Mouse (Mus musculus): Measurements from ENCODE around the gene Larp7.

Gene Larp7

DNA sequence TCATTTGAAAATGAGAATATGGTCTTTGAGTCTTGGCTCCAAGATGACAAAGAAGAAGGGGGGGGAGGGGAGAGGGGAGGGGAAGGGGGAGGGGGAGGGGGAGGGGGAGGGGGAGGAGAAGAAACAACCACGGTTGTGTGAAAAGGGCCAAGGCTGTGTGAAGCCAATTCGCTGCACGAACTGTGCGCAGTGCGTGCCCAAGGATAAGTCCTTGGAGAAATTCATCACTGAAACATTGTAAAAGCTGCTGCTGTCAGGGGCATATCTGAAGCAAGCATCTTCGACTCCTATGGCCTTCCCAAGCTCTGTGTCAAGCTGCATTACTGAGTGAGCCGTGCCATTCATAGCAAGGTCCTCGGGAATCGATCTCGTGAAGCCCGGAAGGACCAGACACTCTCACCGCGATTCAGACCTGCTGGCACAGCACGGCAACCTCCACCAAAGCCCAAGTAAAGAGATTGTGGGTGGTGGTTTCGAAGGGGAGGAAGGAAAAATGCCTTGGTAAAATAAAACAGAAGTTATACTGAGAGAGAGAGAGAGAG, 40.3 kb downstream of the Larp7 start:
- in situ Hi-C loops (cut with MseI, MboI): no loop called here

- in situ Hi-C loops (cut with MseI, MboI): no loop called here
These were observed 41.1 kb downstream of the Larp7 start for GRCm38 (mm10) chr3:127511786-127512746.

- in situ Hi-C loops (cut with MseI, MboI): no loop called here
These were observed 45.0 kb downstream of the Larp7 start for GRCm38 (mm10) chr3:127507878-127508783.

- in situ Hi-C loops (cut with MseI, MboI): no loop called here
These were observed 54.3 kb downstream of the Larp7 start, which contains the start of gene Ank2 for GRCm38 (mm10) chr3:127498742-127499400. Ank2 (minus strand) TSS chr3:127499350.

DNA sequence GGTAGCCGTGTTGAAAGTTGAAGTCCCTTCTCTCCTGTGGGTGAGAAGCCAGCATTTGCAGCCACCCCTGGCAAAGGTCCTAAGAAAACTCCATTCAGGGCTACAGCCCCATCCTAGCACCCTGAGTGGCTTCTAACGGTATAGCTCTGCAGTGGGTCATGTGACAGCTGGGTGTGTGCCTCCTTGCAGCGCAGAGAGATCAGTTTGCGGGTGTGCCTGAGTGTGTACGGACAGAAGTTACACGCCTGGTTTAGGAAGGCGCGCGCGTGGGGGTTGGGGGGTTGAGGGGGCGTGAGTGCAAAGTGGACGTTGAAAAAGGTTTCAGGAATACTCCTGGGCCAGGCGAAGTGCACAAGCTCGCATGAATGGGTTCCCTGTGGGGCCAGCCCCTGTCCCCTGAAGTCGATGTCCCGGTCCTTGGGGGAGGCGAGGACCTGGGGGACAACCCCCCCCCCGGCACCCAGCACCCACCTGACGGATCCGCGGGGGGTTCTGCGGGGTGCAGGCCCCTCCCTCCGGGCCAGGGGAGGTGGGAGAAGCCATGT, 54.9 kb downstream of the Larp7 start:
- in situ Hi-C loops (cut with MseI, MboI): no loop called here

DNA sequence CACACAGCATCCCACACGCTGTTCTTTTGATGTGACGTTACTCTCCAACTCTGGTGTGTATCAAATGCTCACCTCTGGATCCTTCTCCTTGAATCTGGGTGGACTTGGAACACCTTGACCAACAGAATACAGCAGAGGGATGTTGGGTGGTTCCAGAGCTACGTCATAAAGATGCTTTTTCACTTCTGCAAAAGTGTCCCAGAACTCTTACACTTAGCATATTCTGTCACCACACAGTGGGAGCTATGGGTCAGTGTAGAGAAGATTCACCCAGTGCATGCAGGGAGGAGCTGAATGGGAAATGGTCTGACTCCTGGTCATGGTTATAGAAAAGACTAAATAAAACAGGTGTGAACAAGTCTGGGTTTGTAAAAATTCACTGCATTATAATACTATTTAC, 60.5 kb downstream of the Larp7 start:
- in situ Hi-C loops (cut with MseI, MboI): no loop called here

DNA sequence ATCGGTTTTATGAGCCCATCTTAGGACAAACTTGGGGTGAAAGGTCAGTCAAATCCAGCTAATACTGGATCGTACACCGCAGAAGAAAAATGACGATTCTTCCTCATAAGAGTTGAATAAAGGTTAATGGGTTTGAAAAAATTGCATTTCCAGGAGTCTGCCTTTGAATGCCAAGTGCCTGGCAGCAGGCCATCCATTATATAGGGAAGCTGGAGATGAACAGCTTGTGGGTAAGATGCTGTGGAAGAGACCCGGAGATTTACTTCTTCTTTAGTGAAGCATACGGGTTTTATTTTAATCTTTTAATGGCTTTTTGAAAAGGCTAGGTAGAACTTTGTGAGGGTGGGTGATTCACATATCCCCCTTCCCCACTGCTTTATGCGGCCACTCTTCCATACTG, 65.8 kb downstream of the Larp7 start:
- in situ Hi-C loops (cut with MseI, MboI): no loop called here
